Mouse (Mus musculus): ENCODE measurements around the gene Dnmt3a. TPM values are rescaled to one million over a fixed set of nuclear protein-coding genes. Genes with fewer than 3 reads are reported as not detected.
A peak's percentile ranks its signal among the peaks of the same experiment; 100 is the strongest.
"Not testable (repeated sequence)": the region's sequence is repeated elsewhere in the genome, so short reads cannot be mapped to it uniquely, and the experiment has no call there.

The Dnmt3a gene
- polyA plus RNA-seq, 1 experiment from 2014 or later, result 60.3 TPM

- Histone ChIP-seq H3K4me1 (ENCODE audit: insufficient read depth, low read depth, low read length) (no peaks in the 10 kb centered on the region), H3K9ac (replicated peaks; ENCODE audit: low read depth) (no peak overlapping the region), H3K27ac (ENCODE audit: low read length) (no peak overlapping the region), H3K9me3 (ENCODE audit: low read length) (no peaks in the 10 kb centered on the region), H3K36me3 (ENCODE audit: insufficient read depth, low read length) (no peaks in the 10 kb centered on the region), H3K4me3 (ENCODE audit: low read depth, low read length) (no peak overlapping the region), H3K4me2 (replicated peaks; ENCODE audit: low read depth, low read length) (no peak overlapping the region), H3K27me3 (replicated peaks; ENCODE audit: insufficient read depth, low read length) (no peaks in the 10 kb centered on the region)
- 0% methylated on average over 1 of the region's 1 CpGs for WGBS
- peak; percentile 65 for DNase-seq (ENCODE audit: low spot score)
- TF ChIP-seq CTCF (IDR thresholded peaks at IDR 0.05), result peak; percentile 84
- no peak for TF ChIP-seq EP300 (IDR thresholded peaks at IDR 0.05)
- ATAC-seq, result no peak
Measured at GRCm38 (mm10) chr12:3926127-3926526, 120.3 kb downstream of the Dnmt3a start.

GRCm38 (mm10) chr12:3928841-3929240 is 123.0 kb downstream of the Dnmt3a start:
- ATAC-seq, result no peak
- H3K4me2 ChIP-seq (replicated peaks; ENCODE audit: low read depth, low read length), result no peak overlapping the region
- no peak for DNase-seq (ENCODE audit: low spot score)

GRCm38 (mm10) chr12:3930090-3930865 is 124.5 kb downstream of the Dnmt3a start:
- H3K36me3 ChIP-seq (ENCODE audit: insufficient read depth, low read length); ATAC-seq; H3K4me2 ChIP-seq (replicated peaks; ENCODE audit: low read depth, low read length); DNase-seq (ENCODE audit: low spot score); H3K27ac ChIP-seq (ENCODE audit: low read length); H3K9me3 ChIP-seq (ENCODE audit: low read length); H3K9ac ChIP-seq (replicated peaks; ENCODE audit: low read depth); H3K4me1 ChIP-seq (ENCODE audit: insufficient read depth, low read depth, low read length); H3K27me3 ChIP-seq (replicated peaks; ENCODE audit: insufficient read depth, low read length); H3K4me3 ChIP-seq (ENCODE audit: low read depth, low read length): not testable (repeated sequence)
- WGBS, result 84% methylated on average over 33 of the region's 47 CpGs

More at GRCm38 (mm10) chr12:3928841-3929240, 123.0 kb downstream of the Dnmt3a start:
- Histone ChIP-seq H3K4me1 (ENCODE audit: insufficient read depth, low read depth, low read length) (no peaks in the 10 kb centered on the region), H3K27me3 (replicated peaks; ENCODE audit: insufficient read depth, low read length) (no peaks in the 10 kb centered on the region), H3K4me3 (ENCODE audit: low read depth, low read length) (no peak overlapping the region), H3K9ac (replicated peaks; ENCODE audit: low read depth) (no peak overlapping the region), H3K9me3 (ENCODE audit: low read length) (no peaks in the 10 kb centered on the region), H3K27ac (ENCODE audit: low read length) (no peak overlapping the region), H3K36me3 (ENCODE audit: insufficient read depth, low read length) (no peaks in the 10 kb centered on the region)
- TF ChIP-seq EP300 (IDR thresholded peaks at IDR 0.05), result no peak
- TF ChIP-seq CTCF (IDR thresholded peaks at IDR 0.05), result peak; percentile 52
- 54% methylated on average over 3 of the region's 3 CpGs for WGBS

GRCm38 (mm10) chr12:3942026-3942425 is 136.2 kb downstream of the Dnmt3a start:
- Histone ChIP-seq H3K4me3 (ENCODE audit: low read depth, low read length) (no peak overlapping the region), H3K27me3 (replicated peaks; ENCODE audit: insufficient read depth, low read length) (no peaks in the 10 kb centered on the region), H3K36me3 (ENCODE audit: insufficient read depth, low read length) (no peaks in the 10 kb centered on the region), H3K4me2 (replicated peaks; ENCODE audit: low read depth, low read length) (no peak overlapping the region), H3K27ac (ENCODE audit: low read length) (no peak overlapping the region), H3K4me1 (ENCODE audit: insufficient read depth, low read depth, low read length) (no peaks in the 10 kb centered on the region), H3K9ac (replicated peaks; ENCODE audit: low read depth) (no peak overlapping the region), H3K9me3 (ENCODE audit: low read length) (no peaks in the 10 kb centered on the region)
- DNase-seq (ENCODE audit: low spot score) (no peak), ATAC-seq (no peak)
- WGBS, result 43% methylated on average over 11 of the region's 11 CpGs
- TF ChIP-seq CTCF (IDR thresholded peaks at IDR 0.05) (no peak), EP300 (IDR thresholded peaks at IDR 0.05) (no peak)

GRCm38 (mm10) chr12:3944454-3945073 is 138.8 kb downstream of the Dnmt3a start:
- no peak overlapping the region for H3K4me3 ChIP-seq (ENCODE audit: low read depth, low read length)
- no peak overlapping the region for H3K27ac ChIP-seq (ENCODE audit: low read length)
- H3K9ac ChIP-seq (replicated peaks; ENCODE audit: low read depth), result no peak overlapping the region
- H3K4me1 ChIP-seq (ENCODE audit: insufficient read depth, low read depth, low read length), result no peaks in the 10 kb centered on the region
- WGBS, result 56% methylated on average over 4 of the region's 4 CpGs
- H3K36me3 ChIP-seq (ENCODE audit: insufficient read depth, low read length), result no peaks in the 10 kb centered on the region
- TF ChIP-seq EP300 (IDR thresholded peaks at IDR 0.05), result no peak
- no peak for TF ChIP-seq CTCF (IDR thresholded peaks at IDR 0.05)
- ATAC-seq (no peak), DNase-seq (ENCODE audit: low spot score) (no peak)
- no peaks in the 10 kb centered on the region for H3K9me3 ChIP-seq (ENCODE audit: low read length)
- H3K27me3 ChIP-seq (replicated peaks; ENCODE audit: insufficient read depth, low read length), result no peaks in the 10 kb centered on the region
- no peak overlapping the region for H3K4me2 ChIP-seq (replicated peaks; ENCODE audit: low read depth, low read length)

GRCm38 (mm10) chr12:3947503-3947902 is 141.7 kb downstream of the Dnmt3a start:
- ATAC-seq, result no peak
- WGBS, result 57% methylated on average over 6 of the region's 6 CpGs
- H3K27ac ChIP-seq (ENCODE audit: low read length), result no peak overlapping the region

More at GRCm38 (mm10) chr12:3947503-3947902, 141.7 kb downstream of the Dnmt3a start:
- no peaks in the 10 kb centered on the region for H3K36me3 ChIP-seq (ENCODE audit: insufficient read depth, low read length)
- H3K9me3 ChIP-seq (ENCODE audit: low read length), result no peaks in the 10 kb centered on the region
- TF ChIP-seq CTCF (IDR thresholded peaks at IDR 0.05), result no peak
- TF ChIP-seq EP300 (IDR thresholded peaks at IDR 0.05), result no peak
- no peak overlapping the region for H3K4me2 ChIP-seq (replicated peaks; ENCODE audit: low read depth, low read length)
- no peaks in the 10 kb centered on the region for H3K4me1 ChIP-seq (ENCODE audit: insufficient read depth, low read depth, low read length)
- H3K27me3 ChIP-seq (replicated peaks; ENCODE audit: insufficient read depth, low read length), result no peaks in the 10 kb centered on the region
- DNase-seq (ENCODE audit: low spot score), result no peak
- no peak overlapping the region for H3K9ac ChIP-seq (replicated peaks; ENCODE audit: low read depth)
- H3K4me3 ChIP-seq (ENCODE audit: low read depth, low read length), result no peak overlapping the region

Data from lung, postnatal 0 days (tissue).